Mouse (Mus musculus) liver, embryonic 15.5 days (tissue): Measurements from ENCODE around the gene Rin3. TPM values are rescaled to one million over a fixed set of nuclear protein-coding genes. Genes with fewer than 3 reads are reported as not detected.

Source experiments
- ATAC-seq: fragments of 200-750 bp; cut with Nextera tagmentation; 2 replicates; pipeline ENCODE4 v1.8.0; 2017; ENCODE audit warnings: moderate number of reproducible peaks, mild to moderate bottlenecking, moderate library complexity; ENCODE audit not compliant: insufficient read depth
- H3K27ac ChIP-seq: fragments of 300-500 bp; sonication (generic); replicated peaks from 2 replicates; pipeline ENCODE4 v1.5.1; 2015; ENCODE audit warnings: mild to moderate bottlenecking, inconsistent platforms
- H3K27me3 ChIP-seq: fragments of 300-500 bp; sonication (generic); 2 replicates; pipeline ENCODE4 v1.6.1; 2015; ENCODE audit warnings: mild to moderate bottlenecking, inconsistent platforms
- H3K36me3 ChIP-seq: fragments of 300-500 bp; sonication (generic); replicated peaks from 2 replicates; pipeline ENCODE4 v1.6.1; 2015; ENCODE audit warnings: moderate library complexity, mild to moderate bottlenecking, inconsistent platforms
- H3K4me1 ChIP-seq: fragments of 300-500 bp; sonication (generic); replicated peaks from 2 replicates; pipeline ENCODE4 v1.6.1; 2015; ENCODE audit warnings: inconsistent platforms
- H3K4me2 ChIP-seq: fragments of 300-500 bp; sonication (generic); 2 replicates; pipeline ENCODE4 v1.6.1; 2015; ENCODE audit warnings: moderate library complexity, mild to moderate bottlenecking, inconsistent platforms
- H3K4me3 ChIP-seq: fragments of 300-500 bp; sonication (generic); replicated peaks from 2 replicates; pipeline ENCODE4 v1.5.1; 2015; ENCODE audit warnings: mild to moderate bottlenecking, inconsistent platforms
- H3K9ac ChIP-seq: fragments of 300-500 bp; sonication (generic); 2 replicates; pipeline ENCODE4 v1.6.1; 2015; ENCODE audit warnings: moderate library complexity, mild to moderate bottlenecking, inconsistent platforms
- H3K9me3 ChIP-seq: fragments of 300-500 bp; sonication (generic); replicated peaks from 2 replicates; pipeline ENCODE4 v1.6.1; 2016; ENCODE audit warnings: inconsistent platforms
- WGBS: fragments of 180-500 bp; shearing (Covaris S2); methylation state at CpG from one replicate; pipeline ENCODE4 v1.1.7; 2015; ENCODE audit warnings: mixed read lengths; ENCODE audit not compliant: insufficient replicate concordance; 5-methylcytosine and 5-hydroxymethylcytosine counted together
- polyA plus RNA-seq: library from polyadenylated mRNA; unstranded; fragments of >200 nt; fragmentation: Nextera tagmentation; extraction: Ambion mirVana; gene quantifications from 2 replicates; pipeline ENCODE4 v1.2.1, GENCODE M21; 2015

Rin3 gene
- polyA plus RNA-seq = 7.1 and 8.1 TPM in 2 replicates

DNA sequence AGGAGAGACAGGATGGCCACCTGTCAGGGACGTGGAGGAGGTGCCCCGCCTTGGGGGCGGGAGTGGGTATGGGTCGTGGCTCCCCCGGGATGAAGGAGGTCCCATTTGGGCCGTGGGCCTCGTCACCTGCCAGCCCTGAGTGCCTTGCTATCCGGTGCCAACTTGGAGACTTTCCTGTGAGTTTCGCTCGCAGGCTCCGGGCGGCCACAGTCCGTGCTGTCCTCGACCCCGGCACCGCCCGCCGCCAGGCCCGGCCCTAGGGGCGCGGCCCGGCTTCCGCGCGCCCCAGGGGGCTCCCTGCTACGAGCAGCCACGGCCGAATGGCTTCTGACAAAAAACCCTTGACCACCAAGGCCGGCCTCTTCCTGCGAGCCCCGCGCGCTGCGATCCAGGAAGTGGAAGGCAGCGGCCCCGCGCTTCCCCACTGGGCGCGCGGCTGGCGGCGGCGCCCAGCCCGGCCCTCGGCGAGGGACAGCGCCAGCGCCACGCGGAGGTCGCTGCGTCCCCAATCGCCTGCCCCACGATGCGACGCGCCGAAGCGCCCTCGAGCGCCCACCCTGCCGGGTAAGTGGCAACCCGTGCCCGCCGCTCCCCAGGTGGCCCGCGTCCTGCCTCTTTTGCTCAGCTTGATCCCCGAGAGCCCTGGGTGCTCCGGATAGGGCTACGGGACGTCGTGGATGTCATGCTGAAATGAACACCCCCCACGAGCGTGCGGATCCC, at the start of gene Rin3:
Gene Rin3 (plus strand): TSS at position 286 of the 720 bp plus-strand sequence.
- under 1% methylated on average over 75 of the region's 75 CpGs for WGBS
- peak within 1 kb of the TSS; percentile 47 for H3K9ac ChIP-seq
- H3K4me1 ChIP-seq = peaks cover 39% of the 10 kb centered on the region
- H3K27ac ChIP-seq = peak within 1 kb of the TSS; percentile 80
- no peaks in the 10 kb centered on the region for H3K9me3 ChIP-seq
- H3K27me3 ChIP-seq = peaks cover 25% of the 10 kb centered on the region
- H3K4me2 ChIP-seq = peak within 1 kb of the TSS; percentile 62
- ATAC-seq = peak; percentile 47; the same call in 1 of the 2 replicates
- H3K4me3 ChIP-seq = peak within 1 kb of the TSS; percentile 60
- no peaks in the 10 kb centered on the region for H3K36me3 ChIP-seq

DNA sequence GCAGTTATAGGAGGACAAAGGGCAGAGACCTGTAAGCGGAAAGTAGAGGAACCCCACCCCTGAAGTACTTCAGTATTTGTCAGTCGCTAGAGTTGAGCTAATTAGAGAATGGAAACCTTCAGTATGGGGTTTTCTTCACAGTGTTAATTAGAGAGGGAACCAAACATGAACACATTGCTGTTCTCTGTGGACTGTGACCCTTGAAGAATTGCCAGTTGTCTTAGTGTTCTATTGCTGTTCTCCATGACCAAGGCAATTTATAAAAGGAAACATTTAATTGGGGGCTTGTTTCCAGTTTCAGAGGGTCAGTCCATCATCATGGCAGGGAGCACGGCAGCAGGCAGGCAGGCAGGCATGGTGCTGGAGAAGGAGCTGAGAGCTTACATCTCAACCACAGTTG, 47.3 kb upstream of the Rin3 start:
- H3K4me1 ChIP-seq = no peaks in the 10 kb centered on the region
- no peak overlapping the region for H3K4me3 ChIP-seq
- H3K9ac ChIP-seq = no peak overlapping the region
- no peak for ATAC-seq
- no peak overlapping the region for H3K27ac ChIP-seq
- H3K4me2 ChIP-seq = no peak overlapping the region
- no peaks in the 10 kb centered on the region for H3K36me3 ChIP-seq
- no peaks in the 10 kb centered on the region for H3K9me3 ChIP-seq
- WGBS = 56% methylated on average over 3 of the region's 3 CpGs
- H3K27me3 ChIP-seq = no peaks in the 10 kb centered on the region

DNA sequence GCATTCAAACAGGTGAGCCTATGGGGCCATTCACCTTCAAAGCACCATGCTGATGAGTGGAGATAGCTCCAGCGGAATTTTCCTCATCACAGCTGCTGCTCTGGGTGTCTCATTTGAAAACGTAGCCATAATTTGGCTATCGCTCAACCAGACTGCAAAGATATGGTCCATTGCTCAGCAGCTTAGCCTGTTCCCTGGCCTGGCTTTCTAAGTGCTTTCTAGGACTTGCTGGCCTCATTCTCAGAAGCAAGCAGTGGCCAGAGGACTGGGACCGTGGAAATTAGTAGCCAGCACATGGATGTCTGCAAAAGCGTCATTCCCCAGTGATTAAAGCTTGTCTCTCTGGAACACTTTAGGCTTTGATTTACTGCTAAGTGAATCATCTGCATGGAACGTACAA, 46.5 kb upstream of the Rin3 start:
- H3K36me3 ChIP-seq = no peaks in the 10 kb centered on the region
- no peaks in the 10 kb centered on the region for H3K9me3 ChIP-seq
- H3K27ac ChIP-seq = no peak overlapping the region
- no peak overlapping the region for H3K4me3 ChIP-seq
- H3K9ac ChIP-seq = no peak overlapping the region
- 67% methylated on average over 6 of the region's 6 CpGs for WGBS
- ATAC-seq = no peak
- no peak overlapping the region for H3K4me2 ChIP-seq
- no peaks in the 10 kb centered on the region for H3K4me1 ChIP-seq
- no peaks in the 10 kb centered on the region for H3K27me3 ChIP-seq

DNA sequence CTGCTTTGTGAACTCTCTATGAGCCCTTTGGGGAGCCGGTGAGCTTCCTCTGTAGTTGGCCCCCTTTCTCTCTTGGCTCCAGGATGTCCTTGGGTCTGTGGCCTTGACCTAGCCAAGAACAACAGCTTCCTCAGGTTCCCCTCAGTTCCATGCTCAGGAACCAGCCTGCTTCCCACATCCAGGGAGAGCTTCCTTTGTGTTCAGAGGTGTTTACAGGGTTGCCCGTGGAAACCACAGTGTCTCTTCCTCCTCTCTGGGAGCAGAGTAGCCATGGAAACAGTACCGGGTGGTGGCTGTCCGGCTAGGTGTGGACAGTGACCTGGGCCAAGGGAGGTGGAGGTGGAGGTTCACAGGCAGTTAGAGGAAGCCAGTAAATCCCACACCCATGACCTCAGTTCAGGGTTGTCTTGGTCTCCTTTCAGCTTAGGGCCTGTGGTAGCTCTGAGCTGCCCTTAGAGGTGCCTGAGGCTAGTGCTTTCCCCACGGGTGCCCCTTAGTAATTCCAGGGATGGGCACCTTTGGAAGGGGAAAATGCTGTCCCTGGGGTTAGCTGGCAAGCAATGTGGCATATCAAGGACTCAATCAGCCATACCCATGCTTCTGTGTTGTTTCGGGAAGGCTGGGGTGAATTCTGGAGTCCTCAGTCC, 40.6 kb upstream of the Rin3 start:
- Histone ChIP-seq H3K9ac (no peak overlapping the region), H3K9me3 (no peaks in the 10 kb centered on the region), H3K27ac (no peak overlapping the region), H3K27me3 (no peaks in the 10 kb centered on the region), H3K36me3 (no peaks in the 10 kb centered on the region), H3K4me2 (no peak overlapping the region), H3K4me1 (no peaks in the 10 kb centered on the region), H3K4me3 (no peak overlapping the region)
- ATAC-seq = no peak
- WGBS = 43% methylated on average over 6 of the region's 6 CpGs

DNA sequence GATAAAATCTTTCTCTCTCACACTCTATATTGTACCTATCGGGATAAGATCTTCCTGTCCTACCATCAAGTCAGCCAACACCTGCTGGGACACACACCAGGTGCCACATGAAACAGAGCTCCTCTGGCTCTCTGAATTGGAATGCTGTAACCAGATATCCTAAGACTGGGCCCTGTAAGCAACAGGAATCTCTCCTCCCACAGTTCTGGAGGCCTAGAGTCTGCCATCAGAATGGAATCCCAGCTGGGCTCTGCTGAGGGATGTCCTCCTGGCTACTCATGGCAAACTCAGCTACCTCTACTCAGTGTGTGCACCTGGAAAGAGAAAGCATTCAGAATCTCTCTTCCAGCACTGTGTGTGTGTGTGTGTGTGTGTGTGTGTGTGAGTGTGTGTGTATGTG, 38.9 kb upstream of the Rin3 start:
- 50% methylated on average over 1 of the region's 1 CpGs for WGBS
- H3K9me3 ChIP-seq = no peaks in the 10 kb centered on the region

DNA sequence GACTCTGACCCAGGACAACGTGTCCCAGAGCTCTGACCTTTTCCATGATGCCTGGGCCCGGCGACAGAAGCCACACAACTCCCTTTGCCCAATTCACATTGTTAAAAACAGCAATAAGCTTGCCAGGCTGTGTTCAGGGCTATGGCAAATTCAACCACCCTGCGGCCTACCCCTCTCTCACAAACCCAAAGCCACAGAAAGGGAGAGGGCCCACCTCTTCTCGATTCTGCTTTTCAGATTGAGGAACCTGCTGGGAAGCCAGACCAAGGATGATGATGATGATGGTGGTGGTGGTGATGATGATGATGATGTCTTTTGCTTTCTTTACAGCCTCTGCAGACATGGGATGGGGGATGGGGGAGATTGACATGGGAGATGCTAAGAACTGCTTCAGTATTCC, 36.6 kb upstream of the Rin3 start:
- ATAC-seq = no peak
- no peaks in the 10 kb centered on the region for H3K27me3 ChIP-seq
- no peaks in the 10 kb centered on the region for H3K36me3 ChIP-seq
- no peaks in the 10 kb centered on the region for H3K4me1 ChIP-seq
- 56% methylated on average over 5 of the region's 5 CpGs for WGBS
- no peak overlapping the region for H3K9ac ChIP-seq
- no peaks in the 10 kb centered on the region for H3K9me3 ChIP-seq
- H3K4me2 ChIP-seq = no peak overlapping the region
- H3K4me3 ChIP-seq = no peak overlapping the region
- H3K27ac ChIP-seq = no peak overlapping the region

More for the DNA sequence above, 38.9 kb upstream of the Rin3 start:
- no peaks in the 10 kb centered on the region for H3K36me3 ChIP-seq
- no peak overlapping the region for H3K4me3 ChIP-seq
- H3K4me1 ChIP-seq = no peaks in the 10 kb centered on the region
- ATAC-seq = no peak
- no peak overlapping the region for H3K27ac ChIP-seq
- no peaks in the 10 kb centered on the region for H3K27me3 ChIP-seq
- no peak overlapping the region for H3K4me2 ChIP-seq
- no peak overlapping the region for H3K9ac ChIP-seq

DNA sequence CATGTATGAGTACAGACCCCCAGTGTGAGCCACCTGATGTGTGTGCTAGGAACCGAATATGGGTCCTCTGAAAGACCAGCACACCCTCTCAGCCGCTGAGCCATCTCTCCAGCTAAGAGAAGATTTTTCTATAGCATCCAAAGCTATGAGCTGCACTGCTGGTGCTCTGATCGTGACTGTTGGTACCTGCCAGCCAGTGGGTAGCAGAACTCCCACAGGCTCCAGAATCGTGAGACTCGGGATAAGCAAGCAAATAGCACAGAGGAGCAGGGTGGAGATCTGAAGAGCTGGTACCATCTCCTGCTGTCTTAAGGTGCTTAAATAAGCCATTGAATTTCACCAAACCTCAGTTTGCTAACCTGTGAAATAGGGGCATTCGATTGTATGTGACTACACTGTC, 34.7 kb upstream of the Rin3 start:
- H3K4me1 ChIP-seq = no peaks in the 10 kb centered on the region
- no peaks in the 10 kb centered on the region for H3K9me3 ChIP-seq
- no peak overlapping the region for H3K4me3 ChIP-seq
- 65% methylated on average over 6 of the region's 6 CpGs for WGBS
- no peak overlapping the region for H3K27ac ChIP-seq
- no peaks in the 10 kb centered on the region for H3K36me3 ChIP-seq
- H3K9ac ChIP-seq = no peak overlapping the region
- no peak overlapping the region for H3K4me2 ChIP-seq
- no peaks in the 10 kb centered on the region for H3K27me3 ChIP-seq
- ATAC-seq = no peak

DNA sequence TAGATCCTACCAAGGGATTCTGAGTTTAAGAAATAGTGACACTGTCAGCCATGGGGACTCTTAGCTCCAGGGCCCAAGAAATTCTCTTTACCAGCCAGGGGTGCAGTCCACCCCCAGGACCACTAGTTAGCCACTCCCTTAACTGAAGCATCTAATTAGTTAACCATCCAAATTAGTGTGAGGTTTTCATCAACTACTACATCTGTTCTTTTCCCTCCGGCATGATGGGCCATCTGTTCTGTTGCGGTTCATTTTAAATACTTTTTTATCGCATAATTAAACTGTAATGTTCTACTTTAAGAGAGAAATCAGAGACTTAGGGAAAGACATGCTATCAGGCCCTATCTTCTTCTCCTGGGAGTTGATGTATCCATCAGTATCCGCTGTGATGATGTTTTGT, 32.5 kb upstream of the Rin3 start:
- Histone ChIP-seq H3K36me3 (no peaks in the 10 kb centered on the region), H3K9me3 (no peaks in the 10 kb centered on the region), H3K27ac (no peak overlapping the region), H3K27me3 (no peaks in the 10 kb centered on the region), H3K4me1 (no peaks in the 10 kb centered on the region), H3K4me3 (no peak overlapping the region), H3K4me2 (no peak overlapping the region), H3K9ac (no peak overlapping the region)
- WGBS = 79% methylated on average over 4 of the region's 4 CpGs
- no peak for ATAC-seq

DNA sequence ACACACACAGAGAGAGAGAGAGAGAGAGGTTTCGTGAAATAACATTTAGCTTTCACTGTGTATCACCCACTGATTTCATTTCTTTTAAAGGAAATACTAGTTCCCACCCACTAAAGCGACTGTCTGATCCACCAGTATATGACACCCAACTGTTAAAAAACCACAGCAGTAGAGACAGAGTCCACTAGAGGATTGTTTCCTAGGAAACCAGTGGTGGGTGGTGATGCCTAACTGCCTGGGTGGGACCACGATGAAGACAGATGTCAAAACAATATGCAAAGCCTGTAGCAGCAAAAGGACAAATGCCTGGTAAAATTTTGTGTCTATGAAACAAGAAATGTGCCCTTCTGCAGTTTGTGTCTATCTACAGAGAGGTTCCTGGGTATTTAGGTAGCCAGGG, 31.8 kb upstream of the Rin3 start:
- Histone ChIP-seq H3K9ac (no peak overlapping the region), H3K27me3 (no peaks in the 10 kb centered on the region), H3K9me3 (no peaks in the 10 kb centered on the region), H3K4me3 (no peak overlapping the region), H3K4me2 (no peak overlapping the region), H3K4me1 (no peaks in the 10 kb centered on the region), H3K36me3 (no peaks in the 10 kb centered on the region), H3K27ac (no peak overlapping the region)
- no peak for ATAC-seq
- 32% methylated on average over 3 of the region's 3 CpGs for WGBS

DNA sequence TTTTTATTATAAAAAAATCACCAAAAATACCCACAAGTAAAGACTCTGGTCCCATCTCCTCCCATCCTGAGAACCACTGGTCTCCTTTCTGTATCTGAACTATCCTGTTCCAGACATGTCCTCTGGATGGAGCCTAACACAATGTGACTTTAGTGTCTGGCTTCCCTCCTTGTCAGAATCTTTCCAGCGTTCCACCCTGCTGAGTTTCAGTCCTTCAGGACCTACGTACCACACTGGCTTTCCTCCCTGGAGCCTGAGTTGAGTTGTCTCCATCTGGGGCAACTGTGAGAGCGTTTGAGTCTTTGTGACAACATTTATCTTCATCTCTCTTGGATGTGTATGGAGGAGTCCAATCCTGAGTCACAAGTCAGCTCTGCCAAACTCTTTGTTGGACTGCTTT, 30.9 kb upstream of the Rin3 start:
- WGBS = 43% methylated on average over 3 of the region's 3 CpGs
- no peaks in the 10 kb centered on the region for H3K27me3 ChIP-seq
- no peak overlapping the region for H3K4me3 ChIP-seq
- no peaks in the 10 kb centered on the region for H3K9me3 ChIP-seq
- no peaks in the 10 kb centered on the region for H3K4me1 ChIP-seq
- H3K27ac ChIP-seq = no peak overlapping the region
- ATAC-seq = no peak
- H3K4me2 ChIP-seq = no peak overlapping the region
- H3K36me3 ChIP-seq = no peaks in the 10 kb centered on the region
- no peak overlapping the region for H3K9ac ChIP-seq

DNA sequence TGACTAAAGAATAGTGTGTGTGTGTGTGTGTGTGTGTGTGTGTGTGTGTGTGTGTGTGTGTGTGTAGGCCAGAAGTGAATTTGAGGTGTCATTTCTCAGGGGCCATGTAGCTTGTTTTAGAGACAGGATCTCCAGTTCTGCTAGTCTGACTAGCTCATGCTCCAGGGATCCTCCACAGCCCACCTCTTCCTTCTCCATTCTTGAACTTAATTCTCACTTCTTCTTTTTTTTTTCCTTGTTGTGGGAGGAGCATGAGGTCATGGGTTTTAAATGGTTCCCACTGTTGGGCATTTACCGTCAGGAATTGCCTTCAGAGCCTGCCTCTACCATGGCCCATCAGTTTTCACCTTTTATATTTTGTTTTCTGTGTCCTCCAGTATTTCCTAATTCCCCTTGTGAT, 30.3 kb upstream of the Rin3 start:
- no peak overlapping the region for H3K27ac ChIP-seq
- H3K4me2 ChIP-seq = no peak overlapping the region
- no peak overlapping the region for H3K9ac ChIP-seq
- no peak for ATAC-seq
- H3K4me1 ChIP-seq = no peaks in the 10 kb centered on the region
- no peak overlapping the region for H3K4me3 ChIP-seq
- no peaks in the 10 kb centered on the region; the same call in 1 of the 2 replicates for H3K9me3 ChIP-seq
- WGBS = 40% methylated on average over 1 of the region's 1 CpGs
- H3K36me3 ChIP-seq = no peaks in the 10 kb centered on the region
- H3K27me3 ChIP-seq = no peaks in the 10 kb centered on the region

DNA sequence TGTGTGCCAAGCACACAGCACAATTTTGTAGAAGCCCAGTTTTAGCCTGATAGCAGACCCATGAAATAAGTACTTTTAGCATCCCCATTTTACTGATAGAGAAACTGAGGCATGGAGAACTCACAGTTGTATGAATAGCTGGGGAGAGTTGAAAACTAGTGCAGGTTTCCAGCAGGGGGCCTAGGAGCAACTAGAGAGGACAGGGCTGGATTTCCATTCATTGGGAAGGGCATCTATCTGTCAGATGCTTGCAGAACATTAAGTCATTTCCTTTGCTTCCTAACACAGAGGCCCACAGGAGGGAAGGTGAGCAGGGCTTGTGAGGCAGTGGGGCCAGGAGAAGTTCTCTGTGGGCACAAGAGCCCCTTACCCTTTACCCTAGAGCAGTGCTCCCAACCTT, 27.8 kb upstream of the Rin3 start:
- Histone ChIP-seq H3K9ac (no peak overlapping the region), H3K4me3 (no peak overlapping the region)

More for the DNA sequence above, 27.8 kb upstream of the Rin3 start:
- no peaks in the 10 kb centered on the region for H3K27me3 ChIP-seq
- no peak overlapping the region for H3K4me2 ChIP-seq
- no peak for ATAC-seq
- no peaks in the 10 kb centered on the region for H3K4me1 ChIP-seq
- no peak overlapping the region for H3K27ac ChIP-seq
- no peaks in the 10 kb centered on the region for H3K36me3 ChIP-seq
- H3K9me3 ChIP-seq = no peaks in the 10 kb centered on the region; the same call in 1 of the 2 replicates
